Mouse (Mus musculus): Measurements from ENCODE around the gene Map3k9. TPM values are rescaled to one million over a fixed set of nuclear protein-coding genes. Genes with fewer than 3 reads are reported as not detected.

Gene Map3k9
- total RNA-seq, 1 experiment = 5.4 TPM

DNA sequence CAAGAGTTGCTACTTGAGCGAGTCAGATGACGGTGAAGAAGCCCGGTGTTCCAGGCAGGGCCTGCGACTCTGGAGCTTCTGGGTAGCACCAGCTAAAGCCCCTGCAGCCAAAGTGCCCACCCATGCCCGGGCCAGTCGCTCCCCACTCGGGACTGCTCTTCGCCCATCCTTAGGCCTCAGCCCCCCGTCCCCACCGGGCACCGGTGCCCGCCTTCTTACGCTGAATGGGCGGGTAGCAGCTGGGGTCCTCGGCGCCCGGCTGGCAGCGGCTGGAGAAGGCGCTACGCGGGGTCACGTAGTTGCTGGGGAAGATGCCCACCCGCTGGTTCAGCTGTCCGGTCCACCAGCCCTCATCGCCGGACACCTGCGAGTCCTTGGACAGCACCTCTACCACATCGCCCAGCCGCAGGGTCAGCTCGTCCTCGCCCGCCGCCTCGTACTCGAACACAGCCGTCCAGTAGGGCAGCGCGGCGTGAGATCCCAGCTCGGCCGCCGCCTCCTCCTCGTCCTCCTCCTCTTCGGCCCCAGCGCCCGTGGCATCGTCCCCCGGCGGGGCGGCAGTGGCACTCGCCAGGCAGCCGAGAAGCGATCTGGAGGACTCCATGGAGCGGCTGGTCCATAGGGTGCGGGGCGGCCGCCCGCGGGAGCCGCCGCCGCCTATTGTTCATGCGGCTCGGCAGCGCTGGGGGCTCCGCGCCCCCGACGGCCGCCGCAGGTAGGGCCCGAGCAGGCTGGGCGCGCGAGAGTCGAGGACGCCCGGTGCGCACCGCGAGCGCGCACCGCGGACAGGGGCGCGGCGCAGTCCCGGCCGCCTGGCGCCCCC lies 493 bp downstream of the Map3k9 start:
- TF ChIP-seq MAFK (IDR thresholded peaks at IDR 0.05; ENCODE audit: insufficient read depth, low read depth, low read length) (no peak), ZC3H11A (IDR thresholded peaks at IDR 0.05; ENCODE audit: borderline replicate concordance, low read depth, low read length) (no peak), ZNF384 (IDR thresholded peaks at IDR 0.05; ENCODE audit: low read depth, low read length) (no peak), CHD2 (IDR thresholded peaks at IDR 0.05; ENCODE audit: low read depth, low read length) (no peak), HCFC1 (IDR thresholded peaks at IDR 0.05; ENCODE audit: borderline replicate concordance, insufficient read depth, low read length) (no peak)
- no peak for DNase-seq (ENCODE audit: low read depth, low spot score)
- Histone ChIP-seq H3K9ac (ENCODE audit: insufficient read depth, low read depth, low read length, poor library complexity, severe bottlenecking) (peak overlapping the region; percentile 81), H3K4me1 (ENCODE audit: control insufficient read depth in 2 of 2, insufficient read depth in 2 of 2, low read length in 2 of 2, poor library complexity in 1 of 2) (peaks cover 0 to 2% of the 10 kb centered on the region in 2 experiments; a peak in 2 of 4 replicates), H3K36me3 (ENCODE audit: control insufficient read depth, insufficient read depth, low read length, poor library complexity, severe bottlenecking) (no peaks in the 10 kb centered on the region; the same call in 1 of the 2 replicates), H3K4me3 (ENCODE audit: insufficient read depth in 1 of 2, low read depth in 1 of 2, low read length in 2 of 2, poor library complexity in 1 of 2, severe bottlenecking in 1 of 2) (peak overlapping the region; percentile 86 to 94), H3K27ac (ENCODE audit: insufficient read depth, low read depth, low read length, poor library complexity, severe bottlenecking) (no peak overlapping the region), H3K9me3 (ENCODE audit: control insufficient read depth, insufficient read depth, low read depth, low read length) (no peaks in the 10 kb centered on the region)
- in situ Hi-C loops (cut with MboI; ENCODE audit: low sequenced_read_pairs in 2 of 2, unreplicated experiment in 2 of 2) = loop anchor here in 1 of 2 experiments (10.0 kb wide), 1 partner anchor 166 kb away; no protein-coding TSS in a partner anchor

DNA sequence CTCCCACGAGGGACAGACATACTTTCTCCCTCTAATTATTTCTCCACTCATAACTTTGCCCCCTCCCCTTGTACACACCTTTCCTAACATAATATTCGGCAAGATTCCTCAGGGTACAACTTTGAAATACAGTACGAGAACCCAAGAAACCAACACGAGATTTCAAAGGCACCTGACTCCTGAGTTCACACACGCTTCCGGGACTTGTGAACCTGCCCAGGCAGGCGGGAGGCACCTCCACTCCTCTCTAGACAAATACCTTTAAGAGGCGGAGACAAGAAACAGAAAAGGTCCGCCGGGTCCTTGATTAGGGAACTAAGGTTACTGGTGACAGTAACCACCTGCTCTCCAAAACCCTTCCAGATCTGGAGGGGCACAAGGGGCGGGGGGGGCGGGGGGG lies 1.1 kb downstream of the Map3k9 start:
- no peaks in the 10 kb centered on the region for H3K9me3 ChIP-seq (ENCODE audit: control insufficient read depth, insufficient read depth, low read depth, low read length)
- peak overlapping the region; percentile 41; the same call in 1 of the 2 replicates for H3K9ac ChIP-seq (ENCODE audit: insufficient read depth, low read depth, low read length, poor library complexity, severe bottlenecking)
- H3K4me3 ChIP-seq (ENCODE audit: insufficient read depth in 1 of 2, low read depth in 1 of 2, low read length in 2 of 2, poor library complexity in 1 of 2, severe bottlenecking in 1 of 2) = peak overlapping the region; percentile 86 to 94
- DNase-seq (ENCODE audit: low read depth, low spot score) = no peak
- TF ChIP-seq CHD2 (IDR thresholded peaks at IDR 0.05; ENCODE audit: low read depth, low read length) = peak; percentile 84
- TF ChIP-seq HCFC1 (IDR thresholded peaks at IDR 0.05; ENCODE audit: borderline replicate concordance, insufficient read depth, low read length) = no peak
- no peak for TF ChIP-seq ZC3H11A (IDR thresholded peaks at IDR 0.05; ENCODE audit: borderline replicate concordance, low read depth, low read length)
- in situ Hi-C loops (cut with MboI; ENCODE audit: low sequenced_read_pairs in 2 of 2, unreplicated experiment in 2 of 2) = loop anchor here in 1 of 2 experiments (10.0 kb wide), 1 partner anchor 165 kb away; no protein-coding TSS in a partner anchor
- no peaks in the 10 kb centered on the region; a peak in 2 of 4 replicates for H3K4me1 ChIP-seq (ENCODE audit: control insufficient read depth in 2 of 2, insufficient read depth in 2 of 2, low read length in 2 of 2, poor library complexity in 1 of 2)
- no peak overlapping the region for H3K27ac ChIP-seq (ENCODE audit: insufficient read depth, low read depth, low read length, poor library complexity, severe bottlenecking)
- no peaks in the 10 kb centered on the region; the same call in 1 of the 2 replicates for H3K36me3 ChIP-seq (ENCODE audit: control insufficient read depth, insufficient read depth, low read length, poor library complexity, severe bottlenecking)

DNA sequence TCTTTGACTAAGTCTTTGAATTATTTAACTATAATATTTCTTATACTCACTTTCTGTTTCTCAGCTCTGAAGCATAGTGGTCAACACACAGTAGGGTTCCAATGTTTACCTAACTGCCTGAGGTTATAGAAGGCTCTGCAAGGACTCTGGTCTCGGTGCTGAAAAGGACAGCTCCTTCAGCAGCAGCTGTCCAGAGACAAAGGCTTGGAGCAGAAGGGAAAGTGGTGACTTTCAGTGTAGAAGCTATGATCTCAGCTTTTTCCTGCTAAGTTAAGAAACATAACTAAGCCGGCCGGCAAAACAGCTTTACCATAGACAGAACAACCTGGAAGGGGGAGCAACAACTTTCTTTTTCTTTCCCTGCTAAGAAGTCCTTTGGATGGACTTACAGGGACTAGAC lies 4.8 kb downstream of the Map3k9 start:
- in situ Hi-C loops (cut with MboI; ENCODE audit: low sequenced_read_pairs in 2 of 2, unreplicated experiment in 2 of 2) = no loop called here
- DNase-seq (ENCODE audit: low read depth, low spot score) = no peak
- H3K9me3 ChIP-seq (ENCODE audit: control insufficient read depth, insufficient read depth, low read depth, low read length) = no peaks in the 10 kb centered on the region
- H3K9ac ChIP-seq (ENCODE audit: insufficient read depth, low read depth, low read length, poor library complexity, severe bottlenecking) = no peak overlapping the region
- no peaks in the 10 kb centered on the region; a peak in 1 of 4 replicates for H3K4me1 ChIP-seq (ENCODE audit: control insufficient read depth in 2 of 2, insufficient read depth in 2 of 2, low read length in 2 of 2, poor library complexity in 1 of 2)
- TF ChIP-seq MAFK (IDR thresholded peaks at IDR 0.05; ENCODE audit: insufficient read depth, low read depth, low read length) (no peak), HCFC1 (IDR thresholded peaks at IDR 0.05; ENCODE audit: borderline replicate concordance, insufficient read depth, low read length) (no peak), ZC3H11A (IDR thresholded peaks at IDR 0.05; ENCODE audit: borderline replicate concordance, low read depth, low read length) (no peak)
- peaks cover 8% of the 10 kb centered on the region; the same call in 1 of the 2 replicates for H3K36me3 ChIP-seq (ENCODE audit: control insufficient read depth, insufficient read depth, low read length, poor library complexity, severe bottlenecking)
- no peak overlapping the region for H3K4me3 ChIP-seq (ENCODE audit: insufficient read depth in 1 of 2, low read depth in 1 of 2, low read length in 2 of 2, poor library complexity in 1 of 2, severe bottlenecking in 1 of 2)
- H3K27ac ChIP-seq (ENCODE audit: insufficient read depth, low read depth, low read length, poor library complexity, severe bottlenecking) = no peak overlapping the region

DNA sequence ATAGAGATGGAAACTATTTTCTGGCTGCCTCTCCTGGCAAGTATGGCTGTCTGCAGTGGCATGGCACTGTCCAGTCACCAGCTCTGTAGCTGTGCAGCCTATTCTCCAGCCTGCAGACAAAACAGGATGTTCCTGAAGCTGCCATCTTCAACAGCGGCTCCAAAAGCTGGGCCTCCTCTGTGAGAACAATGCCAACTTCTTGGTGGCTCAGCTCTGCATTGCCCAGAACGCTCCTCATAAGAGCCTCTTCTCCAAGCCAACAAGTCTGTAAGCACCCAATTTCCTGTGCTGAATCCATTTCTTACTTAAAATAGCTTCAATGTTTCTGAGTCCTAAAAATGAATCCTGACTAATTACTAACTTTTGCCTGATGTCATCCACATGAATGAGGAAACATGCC lies 5.3 kb downstream of the Map3k9 start:
- no peak for DNase-seq (ENCODE audit: low read depth, low spot score)
- peaks cover 8% of the 10 kb centered on the region; the same call in 1 of the 2 replicates for H3K36me3 ChIP-seq (ENCODE audit: control insufficient read depth, insufficient read depth, low read length, poor library complexity, severe bottlenecking)
- H3K9me3 ChIP-seq (ENCODE audit: control insufficient read depth, insufficient read depth, low read depth, low read length) = no peaks in the 10 kb centered on the region
- no peak overlapping the region for H3K9ac ChIP-seq (ENCODE audit: insufficient read depth, low read depth, low read length, poor library complexity, severe bottlenecking)
- H3K4me3 ChIP-seq (ENCODE audit: insufficient read depth in 1 of 2, low read depth in 1 of 2, low read length in 2 of 2, poor library complexity in 1 of 2, severe bottlenecking in 1 of 2) = no peak overlapping the region
- no peaks in the 10 kb centered on the region; a peak in 1 of 4 replicates for H3K4me1 ChIP-seq (ENCODE audit: control insufficient read depth in 2 of 2, insufficient read depth in 2 of 2, low read length in 2 of 2, poor library complexity in 1 of 2)
- in situ Hi-C loops (cut with MboI; ENCODE audit: low sequenced_read_pairs in 2 of 2, unreplicated experiment in 2 of 2) = no loop called here
- TF ChIP-seq MAFK (IDR thresholded peaks at IDR 0.05; ENCODE audit: insufficient read depth, low read depth, low read length) (no peak), ZC3H11A (IDR thresholded peaks at IDR 0.05; ENCODE audit: borderline replicate concordance, low read depth, low read length) (no peak), HCFC1 (IDR thresholded peaks at IDR 0.05; ENCODE audit: borderline replicate concordance, insufficient read depth, low read length) (no peak), CHD2 (IDR thresholded peaks at IDR 0.05; ENCODE audit: low read depth, low read length) (no peak), ZNF384 (IDR thresholded peaks at IDR 0.05; ENCODE audit: low read depth, low read length) (no peak)
- no peak overlapping the region for H3K27ac ChIP-seq (ENCODE audit: insufficient read depth, low read depth, low read length, poor library complexity, severe bottlenecking)

Measured in ES-E14 (cell line).